In the genomic region with DNA sequence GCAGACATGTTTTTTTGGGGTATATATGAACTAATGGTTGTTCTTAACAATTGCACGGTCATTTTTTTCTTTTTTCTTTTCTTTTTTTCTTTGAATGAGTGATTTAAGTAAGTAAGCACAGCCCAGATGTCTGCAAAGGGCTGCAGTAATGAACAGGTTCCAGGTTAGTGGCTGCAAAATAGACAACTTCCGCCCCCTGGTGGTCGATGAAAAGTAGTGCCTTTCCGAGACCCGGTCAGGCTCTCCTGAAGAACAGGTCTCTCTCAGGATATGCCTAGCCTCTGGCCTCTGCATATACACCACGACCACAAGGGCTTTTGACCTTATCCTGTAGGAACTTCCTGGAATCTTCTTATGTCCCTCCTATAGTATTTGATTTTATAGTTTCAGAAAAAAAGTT, we compare ENCODE assay signal across 8 mouse cellular contexts. TPM values are rescaled to one million over a fixed set of nuclear protein-coding genes. Genes with fewer than 3 reads are reported as not detected.
DNase-seq lines count a peak whose midpoint lies in the region; ATAC-seq and TF ChIP-seq lines count a peak whose summit lies in the region.

No protein-coding gene starts in this region.

- peak; percentile 84 for TF ChIP-seq CTCF in lung, postnatal 0 days (IDR thresholded peaks at IDR 0.05)

- peak overlapping the region; percentile 23; the same call in 1 of the 2 replicates for H3K4me3 ChIP-seq in forebrain, embryonic 12.5 days (replicated peaks)
- peak overlapping the region; percentile 39 for H3K4me3 ChIP-seq in hindbrain, embryonic 10.5 days
- H3K4me3 ChIP-seq in lung, postnatal 0 days (ENCODE audit: low read depth, low read length) = 0 out of 2 replicates have a peak overlapping the region, but pooled peaks have one; percentile 17

- WGBS in forebrain, embryonic 12.5 days = under 1% methylated on average over 6 of the region's 6 CpGs
- under 1% methylated on average over 6 of the region's 6 CpGs for WGBS in hindbrain, embryonic 10.5 days
- under 1% methylated on average over 6 of the region's 6 CpGs for WGBS in lung, postnatal 0 days

- no peaks in the 10 kb centered on the region for H3K36me3 ChIP-seq in forebrain, embryonic 12.5 days (replicated peaks)
- no peaks in the 10 kb centered on the region for H3K36me3 ChIP-seq in hindbrain, embryonic 10.5 days
- H3K36me3 ChIP-seq in lung, postnatal 0 days (ENCODE audit: insufficient read depth, low read length) = no peaks in the 10 kb centered on the region

- ATAC-seq in cerebellum, adult (ENCODE audit: insufficient number of reproducible peaks, low FRiP score, low TSS enrichment) = peak; percentile 62
- ATAC-seq in forebrain, embryonic 12.5 days (ENCODE audit: low FRiP score) = peak; percentile 81
- peak; percentile 62 for ATAC-seq in lung, postnatal 0 days

- no peak overlapping the region for H3K9ac ChIP-seq in forebrain, embryonic 12.5 days
- no peak overlapping the region for H3K9ac ChIP-seq in lung, postnatal 0 days (replicated peaks; ENCODE audit: low read depth)

- H3K9me3 ChIP-seq in forebrain, embryonic 12.5 days = no peaks in the 10 kb centered on the region
- no peaks in the 10 kb centered on the region for H3K9me3 ChIP-seq in hindbrain, embryonic 10.5 days
- no peaks in the 10 kb centered on the region for H3K9me3 ChIP-seq in lung, postnatal 0 days (ENCODE audit: low read length)

- H3K27ac ChIP-seq in forebrain, embryonic 12.5 days = no peak overlapping the region
- no peak overlapping the region for H3K27ac ChIP-seq in hindbrain, embryonic 10.5 days
- H3K27ac ChIP-seq in lung, postnatal 0 days (ENCODE audit: low read length) = no peak overlapping the region

- DNase-seq in MN1 (ENCODE audit: low spot score) = peak; percentile 80
- DNase-seq in hindbrain, embryonic 10.5 days (ENCODE audit: low spot score) = peak; percentile 78
- peak; percentile 82 to 89 for DNase-seq in layer of hippocampus, postnatal 10 days (ENCODE audit: low spot score in 2 of 2)
- DNase-seq in lung, postnatal 0 days (ENCODE audit: low spot score) = peak; percentile 83
- peak; percentile 91 for DNase-seq in retina, embryonic 14.5 days (ENCODE audit: low spot score)
- DNase-seq in thymus, postnatal 4 days = peak; percentile 86

- H3K4me2 ChIP-seq in forebrain, embryonic 12.5 days = peak overlapping the region; percentile 51
- peak overlapping the region; percentile 49 for H3K4me2 ChIP-seq in lung, postnatal 0 days (replicated peaks; ENCODE audit: low read depth, low read length)

- H3K27me3 ChIP-seq in forebrain, embryonic 12.5 days = peaks cover 14% of the 10 kb centered on the region; the same call in 1 of the 2 replicates
- H3K27me3 ChIP-seq in hindbrain, embryonic 10.5 days (ENCODE audit: insufficient read depth, poor library complexity, severe bottlenecking) = peaks cover 12% of the 10 kb centered on the region
- H3K27me3 ChIP-seq in lung, postnatal 0 days (replicated peaks; ENCODE audit: insufficient read depth, low read length) = no peaks in the 10 kb centered on the region; the same call in 1 of the 2 replicates

- H3K4me1 ChIP-seq in forebrain, embryonic 12.5 days = peaks cover 7% of the 10 kb centered on the region; the same call in 1 of the 2 replicates
- peaks cover 23% of the 10 kb centered on the region for H3K4me1 ChIP-seq in hindbrain, embryonic 10.5 days (replicated peaks)
- H3K4me1 ChIP-seq in lung, postnatal 0 days (ENCODE audit: insufficient read depth, low read depth, low read length) = no peaks in the 10 kb centered on the region

- TF ChIP-seq EP300 in lung, postnatal 0 days (IDR thresholded peaks at IDR 0.05) = no peak

RNA-seq across cellular contexts. Expression of gene Ldb3, which starts 18.2 kb away (rescaled TPM):
- 0.13 and 0.20 TPM in 2 replicates for polyA plus RNA-seq in forebrain, embryonic 12.5 days (2016; fragmentation: Nextera tagmentation; extraction: Ambion mirVana)
- polyA plus RNA-seq in hindbrain, embryonic 10.5 days (2016; fragmentation: Nextera tagmentation; extraction: Ambion mirVana) = 0.09 and 0.36 TPM in 2 replicates
- 1 to 10 TPM; 1.9 to 2.0 TPM for total RNA-seq in layer of hippocampus, postnatal 10 days (2021)
- polyA plus RNA-seq in lung, postnatal 0 days (2015; fragmentation: Nextera tagmentation; extraction: Ambion mirVana) = 2.6 and 3.3 TPM in 2 replicates

RNA-seq across cellular contexts. Expression of gene Opn4, which starts 29.6 kb away (rescaled TPM):
- polyA plus RNA-seq in forebrain, embryonic 12.5 days (2016; fragmentation: Nextera tagmentation; extraction: Ambion mirVana) = 0.19 and 0.28 TPM in 2 replicates
- 0.21 TPM in 1 of 2 replicates, not detected in the other for polyA plus RNA-seq in hindbrain, embryonic 10.5 days (2016; fragmentation: Nextera tagmentation; extraction: Ambion mirVana)
- total RNA-seq in layer of hippocampus, postnatal 10 days (2021) = not detected
- 0.12 and 0.15 TPM in 2 replicates for polyA plus RNA-seq in lung, postnatal 0 days (2015; fragmentation: Nextera tagmentation; extraction: Ambion mirVana)

RNA-seq across cellular contexts. Expression of gene 9230112D13Rik, which starts 47.7 kb away (rescaled TPM):
- not detected in 2 replicates for polyA plus RNA-seq in forebrain, embryonic 12.5 days (2016; fragmentation: Nextera tagmentation; extraction: Ambion mirVana)
- polyA plus RNA-seq in hindbrain, embryonic 10.5 days (2016; fragmentation: Nextera tagmentation; extraction: Ambion mirVana) = not detected in 2 replicates
- total RNA-seq in layer of hippocampus, postnatal 10 days (2021) = not detected
- polyA plus RNA-seq in lung, postnatal 0 days (2015; fragmentation: Nextera tagmentation; extraction: Ambion mirVana) = not detected in 2 replicates
